Mouse (Mus musculus) adrenal gland, postnatal 25 days (tissue): ENCODE results near the gene Sftpa1. TPM values are rescaled to one million over a fixed set of nuclear protein-coding genes. Genes with fewer than 3 reads are reported as not detected.

ENCODE experiments used
- DNase-seq: peaks from one replicate; pipeline ENCODE4 v3.0.0; 2021; ENCODE audit warnings: mixed read lengths
- long read RNA-seq: library from polyadenylated mRNA; stranded (forward); transcript quantifications from one replicate; pipeline ENCODE4 v2.0.0, GENCODE M21; 2021
- total RNA-seq: library from RNA; stranded (reverse); gene quantifications from 2 replicates; pipeline ENCODE4 v1.2.3, GENCODE M21; 2021

Gene Sftpa1
- total RNA-seq: 0.79 TPM in 1 of 2 replicates, not detected in the other
- long read RNA-seq: 0 reads

DNA sequence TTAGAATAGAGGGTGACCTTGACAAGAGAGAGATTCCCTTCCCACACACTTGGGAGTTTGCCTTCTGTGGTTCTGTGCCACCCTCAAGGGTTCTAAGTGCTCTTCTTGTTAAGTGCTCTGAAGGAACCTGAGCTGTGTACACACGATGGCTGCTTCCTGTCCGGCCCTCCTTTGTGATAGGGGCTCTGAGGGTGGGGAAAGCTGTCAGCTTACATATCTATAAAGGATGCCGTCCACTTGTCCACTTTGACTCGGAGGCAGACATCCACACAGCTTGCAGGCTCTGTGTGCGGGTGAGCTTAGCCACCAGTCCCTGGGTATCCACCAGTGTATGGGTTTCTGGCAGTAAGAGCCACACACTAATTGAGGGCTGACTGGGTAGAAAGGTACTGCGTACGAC, at the start of gene Sftpa1:
Gene Sftpa1, plus strand, starts transcription at position 243 of the 400 bp plus-strand sequence.
- no peak for DNase-seq

- no peak for DNase-seq
These were observed 49.2 kb upstream of the Sftpa1 start for GRCm38 (mm10) chr14:41082408-41082807.

DNA sequence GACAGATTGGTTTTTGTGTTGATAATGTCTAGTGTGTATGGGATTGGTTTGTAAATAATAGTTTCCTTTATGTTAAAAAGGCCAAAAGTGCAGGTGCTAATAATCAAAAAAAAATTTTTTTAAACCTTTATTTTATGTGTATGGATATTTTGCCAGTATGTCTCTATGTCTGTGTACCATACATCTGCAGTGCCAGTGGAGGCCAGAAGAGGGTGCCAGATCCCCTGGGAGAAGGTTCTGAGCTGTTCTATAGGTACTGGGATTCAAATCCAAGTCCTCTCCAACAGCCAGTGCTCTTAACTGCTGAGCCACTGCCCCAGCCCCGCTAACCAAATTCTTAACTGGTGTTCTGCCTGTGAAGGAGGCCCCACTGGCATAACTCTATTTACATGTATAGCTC, 44.1 kb upstream of the Sftpa1 start:
- DNase-seq: peak; percentile 38

DNA sequence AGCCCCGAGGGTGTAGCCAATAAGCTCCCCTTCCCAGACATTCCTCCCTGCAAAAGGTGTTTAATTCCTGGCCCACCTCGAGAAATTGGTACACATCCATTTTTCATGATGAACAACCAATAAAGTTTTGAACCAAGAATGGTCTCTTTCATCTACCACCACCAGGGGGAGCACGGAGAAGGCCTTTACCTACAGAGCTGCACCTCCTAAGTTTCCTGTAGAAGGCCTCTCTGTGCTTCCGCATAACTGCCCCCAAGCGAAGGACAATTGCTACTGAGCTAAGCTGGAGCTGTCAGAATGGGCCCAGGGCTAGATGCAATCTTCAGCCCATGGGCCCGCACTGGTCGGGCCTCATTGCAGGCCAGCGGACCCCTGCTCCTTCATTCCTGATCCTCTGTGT, 40.8 kb upstream of the Sftpa1 start:
- DNase-seq: peak; percentile 9

GRCm38 (mm10) chr14:41094114-41094513, 37.5 kb upstream of the Sftpa1 start:
- no peak for DNase-seq

DNA sequence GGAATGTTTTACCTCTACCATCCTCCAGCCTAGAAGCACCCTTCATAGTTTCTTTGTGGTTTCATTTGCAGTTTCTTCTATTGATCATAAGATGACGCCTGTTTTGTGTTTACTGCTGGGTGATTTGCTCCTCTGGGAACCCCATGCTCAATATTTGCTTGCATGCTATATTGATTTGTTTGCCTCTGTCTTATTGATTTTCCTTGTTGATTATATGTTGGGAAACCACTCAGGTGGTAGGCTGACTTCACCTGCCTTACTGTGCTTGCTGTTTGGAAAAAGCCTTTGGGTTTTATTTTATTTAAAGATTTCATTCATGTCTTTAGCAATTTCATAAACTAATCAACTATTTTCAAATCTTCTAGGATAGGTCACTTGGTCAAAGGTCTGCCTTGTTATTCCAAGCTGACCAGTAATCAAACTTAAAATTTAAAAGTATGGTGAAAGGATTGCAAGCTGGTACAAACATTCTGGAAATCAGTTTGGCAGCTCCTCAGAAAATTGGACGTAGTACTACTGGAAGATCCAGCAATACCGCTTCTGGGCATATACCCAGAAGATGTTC, 35.2 kb upstream of the Sftpa1 start:
- no peak for DNase-seq

GRCm38 (mm10) chr14:41098726-41099125, 32.9 kb upstream of the Sftpa1 start:
- no peak for DNase-seq

DNA sequence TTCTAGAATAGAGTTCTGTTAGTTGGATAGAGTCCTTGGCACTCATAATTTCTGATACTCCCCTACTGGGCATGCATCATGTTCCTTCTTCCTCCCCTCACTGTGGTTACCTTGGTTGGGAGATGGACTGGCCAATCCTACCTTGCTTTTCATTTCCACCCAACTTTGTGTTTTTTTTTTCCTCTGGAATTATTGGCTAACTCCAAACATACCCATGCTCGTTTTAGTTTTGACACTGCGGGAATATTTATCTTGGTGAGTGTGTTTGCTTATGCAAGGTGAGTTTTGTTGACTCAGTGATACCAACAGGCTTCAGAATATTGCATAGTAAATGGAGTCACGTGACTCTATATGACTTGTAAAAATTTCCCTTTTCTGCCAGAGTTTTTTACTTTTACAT, 30.9 kb upstream of the Sftpa1 start:
- DNase-seq: no peak

- DNase-seq: no peak
These were observed 30.3 kb upstream of the Sftpa1 start for GRCm38 (mm10) chr14:41101242-41101641.

DNA sequence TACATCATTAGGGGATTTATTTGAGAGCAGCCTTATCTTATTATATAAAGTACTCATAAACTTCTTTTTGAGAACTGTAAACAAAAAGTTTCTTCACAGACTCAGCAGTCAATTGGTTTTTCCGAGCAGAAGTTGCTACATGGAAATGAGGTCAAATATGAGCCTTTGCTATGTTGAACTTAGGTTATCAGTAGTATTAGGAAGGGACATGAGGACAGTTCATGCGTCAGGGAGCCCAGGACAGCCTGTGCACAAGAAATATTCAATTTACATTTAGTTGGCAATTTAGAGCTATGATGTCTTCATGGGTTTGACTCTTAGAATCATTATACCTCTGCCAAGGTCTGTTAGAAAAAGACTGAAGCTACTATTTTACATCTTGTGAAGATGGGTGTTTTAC, 29.3 kb upstream of the Sftpa1 start:
- no peak for DNase-seq

DNA sequence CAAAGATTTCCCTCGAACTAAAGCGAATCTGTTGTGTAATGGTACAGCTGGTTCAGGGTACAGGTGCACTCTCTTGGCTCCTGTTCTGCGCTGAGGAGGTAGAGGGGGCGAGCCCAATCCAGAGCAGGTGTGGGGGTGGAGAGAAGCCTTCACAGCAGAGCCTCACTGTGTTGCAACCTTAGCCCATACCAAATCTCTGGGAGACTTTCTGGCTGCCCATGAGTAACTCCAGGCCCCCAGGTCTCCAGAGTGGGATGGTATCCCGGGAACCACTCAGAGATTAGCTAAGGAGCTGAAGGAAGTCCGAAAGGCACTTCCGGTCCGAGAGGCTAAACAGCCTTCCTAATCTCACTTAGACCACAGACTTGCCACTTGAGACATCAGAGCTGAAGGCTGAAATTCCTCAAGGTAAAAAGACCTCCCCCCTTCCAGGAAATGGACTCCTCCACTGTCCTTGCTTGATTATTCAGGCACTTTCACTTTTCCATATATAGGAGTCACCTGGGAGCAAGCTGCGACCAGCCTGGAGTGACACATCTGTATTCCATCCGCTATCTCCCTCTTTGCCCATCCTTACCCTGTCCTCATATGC, 26.6 kb upstream of the Sftpa1 start, which contains the start of gene Mat1a:
Gene Mat1a, plus strand, starts transcription at position 183 of the 592 bp plus-strand sequence.
- DNase-seq: no peak

DNA sequence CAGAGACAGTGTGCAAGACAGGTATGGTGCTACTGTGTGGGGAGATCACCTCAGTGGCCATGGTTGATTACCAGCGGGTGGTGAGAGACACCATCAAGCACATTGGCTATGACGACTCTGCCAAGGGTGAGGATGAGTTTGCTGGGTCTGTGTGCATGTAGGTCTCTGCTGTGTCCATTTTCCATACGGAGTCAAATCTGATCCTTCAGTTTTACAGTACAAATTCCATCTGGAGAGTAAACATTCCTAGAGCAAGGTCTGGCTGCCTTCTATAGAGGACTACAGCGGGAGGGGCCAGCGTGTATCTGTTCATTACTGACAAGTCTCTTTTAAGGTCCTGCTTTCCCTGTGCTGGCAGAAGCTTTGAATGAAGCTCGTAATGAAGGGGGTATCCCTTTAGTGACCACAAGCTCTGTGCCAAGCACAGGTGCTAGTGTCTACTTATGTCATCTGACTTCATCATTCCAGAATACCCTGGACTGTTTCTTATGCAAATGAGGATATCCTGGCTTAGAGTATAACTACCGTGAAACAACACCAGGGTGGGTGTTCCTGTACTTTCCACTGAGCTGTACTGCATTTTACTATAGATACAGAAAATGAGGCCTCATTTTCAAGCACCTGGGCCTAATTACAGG, 20.4 kb upstream of the Sftpa1 start:
- no peak for DNase-seq

GRCm38 (mm10) chr14:41112944-41113343, 18.6 kb upstream of the Sftpa1 start:
- no peak for DNase-seq

GRCm38 (mm10) chr14:41116271-41116670, 15.3 kb upstream of the Sftpa1 start:
- no peak for DNase-seq

DNA sequence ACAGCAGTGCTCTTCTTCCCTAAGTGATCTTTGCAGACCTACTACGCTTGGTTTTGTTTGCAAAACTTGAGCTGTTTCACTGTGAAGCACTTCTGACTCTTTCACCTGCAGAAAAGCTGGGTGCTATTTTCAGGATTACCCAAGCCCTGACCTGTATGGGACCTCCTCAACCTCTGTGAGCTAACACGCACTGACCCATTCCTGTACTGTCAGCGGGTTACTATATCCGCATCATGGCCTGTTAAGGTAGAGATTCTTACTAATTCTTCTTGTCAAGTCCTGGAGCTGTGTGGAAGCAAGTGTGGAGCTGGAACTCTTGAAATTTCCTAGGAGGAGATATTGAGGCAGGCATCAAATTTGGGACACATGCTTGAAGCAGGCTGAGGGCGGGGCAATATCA, 6.9 kb upstream of the Sftpa1 start:
- no peak for DNase-seq

DNA sequence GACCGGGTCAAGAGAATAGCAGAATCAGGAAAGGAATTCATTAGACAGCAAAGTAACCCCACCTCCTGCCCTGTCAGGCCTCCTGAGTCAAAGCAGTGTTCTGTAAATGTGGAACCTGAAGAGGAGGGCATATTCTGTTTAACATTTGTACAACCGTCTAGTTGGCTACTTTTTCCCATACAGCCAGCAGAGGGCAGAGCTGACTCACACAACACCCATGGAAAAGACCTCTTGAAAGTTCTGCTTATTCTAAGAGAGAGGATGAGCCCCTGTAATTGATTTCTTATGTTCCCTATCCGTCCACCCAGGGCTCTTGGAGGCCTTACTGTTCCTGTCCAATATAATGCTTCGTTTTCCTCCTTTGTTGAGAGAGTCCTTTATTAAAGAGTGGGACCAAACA, 3.6 kb upstream of the Sftpa1 start:
- no peak for DNase-seq

- DNase-seq: no peak
These were observed 5.4 kb downstream of the Sftpa1 start for GRCm38 (mm10) chr14:41137006-41137405.

DNA sequence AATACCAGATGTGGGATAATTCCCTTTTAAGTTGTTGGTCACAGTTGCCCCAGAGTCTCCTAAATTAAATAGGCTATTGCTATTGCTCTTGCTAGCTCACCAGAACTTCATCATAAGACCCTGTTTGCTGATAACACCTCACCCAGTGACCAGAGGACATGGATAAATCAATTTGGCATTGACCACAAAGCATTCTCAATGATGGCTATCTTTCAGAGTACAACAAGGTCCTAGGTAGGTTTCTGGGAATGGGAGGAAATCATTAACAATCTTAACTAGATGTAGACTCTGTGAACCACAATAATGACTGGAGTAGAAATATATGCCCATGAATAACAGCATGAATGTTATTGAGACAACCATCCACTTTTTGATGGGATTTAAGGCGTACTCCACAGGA, 9.1 kb downstream of the Sftpa1 start:
- no peak for DNase-seq

GRCm38 (mm10) chr14:41146035-41146434, 14.5 kb downstream of the Sftpa1 start:
- no peak for DNase-seq

GRCm38 (mm10) chr14:41146922-41147321, 15.3 kb downstream of the Sftpa1 start:
- DNase-seq: no peak

- no peak for DNase-seq
These were observed 15.8 kb downstream of the Sftpa1 start for GRCm38 (mm10) chr14:41147356-41147755.

DNA sequence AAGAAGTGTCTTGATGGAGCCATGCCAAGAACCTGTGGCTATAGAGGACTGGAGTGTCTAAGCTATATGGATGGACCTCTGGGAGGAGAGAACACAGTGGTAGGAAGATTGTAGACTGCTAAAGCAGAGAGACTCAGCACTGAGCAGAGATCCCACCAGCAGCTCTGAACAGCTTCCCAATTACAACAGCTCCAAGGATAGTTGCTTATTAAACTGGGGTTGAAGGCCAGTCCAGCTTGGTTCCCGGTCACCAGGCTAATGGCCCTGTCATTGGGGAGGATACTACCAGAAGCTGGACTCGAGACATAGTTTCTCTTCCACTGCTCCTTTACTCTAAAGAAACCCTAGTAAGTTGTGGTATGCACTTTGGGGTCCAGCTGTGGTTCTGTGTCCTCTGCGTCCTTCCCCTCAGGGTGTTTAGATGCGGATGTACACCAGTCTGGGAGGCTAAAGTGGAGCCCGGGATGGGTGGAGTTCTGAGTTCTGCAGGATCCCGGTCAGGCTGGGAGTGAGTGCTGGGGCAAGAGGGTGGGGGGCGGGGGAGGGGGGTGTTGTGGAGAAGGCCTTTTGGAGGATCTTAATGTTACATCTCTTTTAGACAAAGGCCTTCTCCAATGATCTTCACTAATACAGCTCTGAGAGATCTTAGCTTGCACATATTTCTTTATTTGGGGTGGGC, 19.8 kb downstream of the Sftpa1 start, which contains the start of gene Mbl1:
Gene Mbl1, plus strand, starts transcription at position 239 of the 679 bp plus-strand sequence.
- no peak for DNase-seq

DNA sequence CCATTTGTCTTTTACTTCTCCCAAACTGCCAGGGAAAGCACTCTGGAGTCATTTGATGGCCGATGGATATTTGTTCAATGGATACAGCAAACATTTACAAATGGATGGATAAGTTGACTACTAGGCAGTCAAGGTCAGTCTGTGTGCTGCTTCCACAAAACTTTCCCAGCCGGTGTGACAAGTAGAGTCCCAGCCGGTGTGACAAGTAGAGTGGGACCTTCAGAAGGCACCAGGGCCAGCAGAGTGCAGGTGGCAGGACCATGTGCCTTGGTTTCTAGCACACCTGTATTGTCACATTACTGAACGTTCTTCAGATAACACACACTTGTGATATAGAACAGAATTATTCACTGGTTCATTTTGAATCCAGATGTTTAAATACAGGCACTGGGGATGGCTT, 28.5 kb downstream of the Sftpa1 start:
- no peak for DNase-seq
